Mouse (Mus musculus): ENCODE data around the gene Il33. TPM values are rescaled to one million over a fixed set of nuclear protein-coding genes. Genes with fewer than 3 reads are reported as not detected.
"Not testable (repeated sequence)": the region's sequence is repeated elsewhere in the genome, so short reads cannot be mapped to it uniquely, and the experiment has no call there.

Il33 gene
- polyA plus RNA-seq, 1 experiment from 2014 or later, result 48.3 TPM

GRCm38 (mm10) chr19:29926101-29926755 lies 1.3 kb downstream of the Il33 start:
- no peaks in the 10 kb centered on the region for H3K9me3 ChIP-seq (ENCODE audit: low read length)
- 9% methylated on average over 12 of the region's 12 CpGs for WGBS
- H3K9ac ChIP-seq (replicated peaks; ENCODE audit: low read length), result peak overlapping the region; percentile 52
- H3K4me1 ChIP-seq (ENCODE audit: insufficient read depth, low read length), result peaks cover 47% of the 10 kb centered on the region
- no peaks in the 10 kb centered on the region for H3K36me3 ChIP-seq (ENCODE audit: insufficient read depth, low read length)
- peak; percentile 75 for ATAC-seq (ENCODE audit: low FRiP score, low TSS enrichment)
- no peaks in the 10 kb centered on the region for H3K27me3 ChIP-seq (ENCODE audit: insufficient read depth, low read length)
- H3K4me2 ChIP-seq (replicated peaks; ENCODE audit: low read depth, low read length), result peak overlapping the region; percentile 47
- peak overlapping the region; percentile 91 for H3K27ac ChIP-seq (ENCODE audit: low read length)
- H3K4me3 ChIP-seq (ENCODE audit: low read length), result peak overlapping the region; percentile 36

- Histone ChIP-seq H3K9me3 (ENCODE audit: low read length) (no peaks in the 10 kb centered on the region), H3K27ac (ENCODE audit: low read length) (no peak overlapping the region), H3K9ac (replicated peaks; ENCODE audit: low read length) (no peak overlapping the region), H3K4me2 (replicated peaks; ENCODE audit: low read depth, low read length) (no peak overlapping the region), H3K27me3 (ENCODE audit: insufficient read depth, low read length) (no peaks in the 10 kb centered on the region), H3K4me1 (ENCODE audit: insufficient read depth, low read length) (peaks cover 32% of the 10 kb centered on the region), H3K36me3 (ENCODE audit: insufficient read depth, low read length) (no peaks in the 10 kb centered on the region), H3K4me3 (ENCODE audit: low read length) (no peak overlapping the region)
- ATAC-seq (ENCODE audit: low FRiP score, low TSS enrichment), result no peak
- WGBS, result 33% methylated on average over 5 of the region's 5 CpGs
Observed at GRCm38 (mm10) chr19:29930296-29930695, 5.4 kb downstream of the Il33 start.

- WGBS, result 57% methylated on average over 8 of the region's 8 CpGs
- no peak for ATAC-seq (ENCODE audit: low FRiP score, low TSS enrichment)
- no peak overlapping the region for H3K27ac ChIP-seq (ENCODE audit: low read length)
- H3K9ac ChIP-seq (replicated peaks; ENCODE audit: low read length), result no peak overlapping the region
- H3K4me3 ChIP-seq (ENCODE audit: low read length), result no peak overlapping the region
- H3K27me3 ChIP-seq (ENCODE audit: insufficient read depth, low read length), result no peaks in the 10 kb centered on the region
- H3K4me2 ChIP-seq (replicated peaks; ENCODE audit: low read depth, low read length), result no peak overlapping the region
- H3K4me1 ChIP-seq (ENCODE audit: insufficient read depth, low read length), result peaks cover 12% of the 10 kb centered on the region
- H3K36me3 ChIP-seq (ENCODE audit: insufficient read depth, low read length), result no peaks in the 10 kb centered on the region
- no peaks in the 10 kb centered on the region for H3K9me3 ChIP-seq (ENCODE audit: low read length)
Observed at GRCm38 (mm10) chr19:29937445-29937844, 12.5 kb downstream of the Il33 start.

GRCm38 (mm10) chr19:29940239-29940638 lies 15.3 kb downstream of the Il33 start:
- Histone ChIP-seq H3K4me3 (ENCODE audit: low read length) (no peak overlapping the region), H3K9ac (replicated peaks; ENCODE audit: low read length) (no peak overlapping the region), H3K27ac (ENCODE audit: low read length) (peak overlapping the region; percentile 51), H3K36me3 (ENCODE audit: insufficient read depth, low read length) (no peaks in the 10 kb centered on the region), H3K4me1 (ENCODE audit: insufficient read depth, low read length) (peaks cover 12% of the 10 kb centered on the region), H3K4me2 (replicated peaks; ENCODE audit: low read depth, low read length) (peak overlapping the region; percentile 11; the same call in 1 of the 2 replicates), H3K27me3 (ENCODE audit: insufficient read depth, low read length) (no peaks in the 10 kb centered on the region), H3K9me3 (ENCODE audit: low read length) (no peaks in the 10 kb centered on the region)
- peak; percentile 64 for ATAC-seq (ENCODE audit: low FRiP score, low TSS enrichment)
- 40% methylated on average over 6 of the region's 6 CpGs for WGBS

GRCm38 (mm10) chr19:29941208-29941607 lies 16.3 kb downstream of the Il33 start:
- H3K4me1 ChIP-seq (ENCODE audit: insufficient read depth, low read length), result peaks cover 17% of the 10 kb centered on the region
- H3K9me3 ChIP-seq (ENCODE audit: low read length), result no peaks in the 10 kb centered on the region
- no peak overlapping the region for H3K4me3 ChIP-seq (ENCODE audit: low read length)
- H3K36me3 ChIP-seq (ENCODE audit: insufficient read depth, low read length), result no peaks in the 10 kb centered on the region
- WGBS, result 89% methylated on average over 7 of the region's 7 CpGs
- no peaks in the 10 kb centered on the region for H3K27me3 ChIP-seq (ENCODE audit: insufficient read depth, low read length)
- no peak overlapping the region for H3K27ac ChIP-seq (ENCODE audit: low read length)
- H3K4me2 ChIP-seq (replicated peaks; ENCODE audit: low read depth, low read length), result no peak overlapping the region
- no peak for ATAC-seq (ENCODE audit: low FRiP score, low TSS enrichment)
- H3K9ac ChIP-seq (replicated peaks; ENCODE audit: low read length), result no peak overlapping the region

- no peaks in the 10 kb centered on the region for H3K27me3 ChIP-seq (ENCODE audit: insufficient read depth, low read length)
- H3K36me3 ChIP-seq (ENCODE audit: insufficient read depth, low read length), result no peaks in the 10 kb centered on the region
- no peak overlapping the region for H3K4me2 ChIP-seq (replicated peaks; ENCODE audit: low read depth, low read length)
- H3K9me3 ChIP-seq (ENCODE audit: low read length), result no peaks in the 10 kb centered on the region
- WGBS, result 81% methylated on average over 6 of the region's 6 CpGs
- H3K9ac ChIP-seq (replicated peaks; ENCODE audit: low read length), result no peak overlapping the region
- no peak overlapping the region for H3K4me3 ChIP-seq (ENCODE audit: low read length)
- H3K4me1 ChIP-seq (ENCODE audit: insufficient read depth, low read length), result peaks cover 20% of the 10 kb centered on the region
- H3K27ac ChIP-seq (ENCODE audit: low read length), result no peak overlapping the region
- ATAC-seq (ENCODE audit: low FRiP score, low TSS enrichment), result no peak
Observed at GRCm38 (mm10) chr19:29942358-29942757, 17.4 kb downstream of the Il33 start.

- Histone ChIP-seq H3K4me2 (replicated peaks; ENCODE audit: low read depth, low read length) (no peak overlapping the region), H3K27me3 (ENCODE audit: insufficient read depth, low read length) (no peaks in the 10 kb centered on the region), H3K9me3 (ENCODE audit: low read length) (no peaks in the 10 kb centered on the region), H3K36me3 (ENCODE audit: insufficient read depth, low read length) (no peaks in the 10 kb centered on the region), H3K27ac (ENCODE audit: low read length) (no peak overlapping the region), H3K4me3 (ENCODE audit: low read length) (no peak overlapping the region), H3K9ac (replicated peaks; ENCODE audit: low read length) (no peak overlapping the region), H3K4me1 (ENCODE audit: insufficient read depth, low read length) (peaks cover 32% of the 10 kb centered on the region)
- ATAC-seq (ENCODE audit: low FRiP score, low TSS enrichment), result no peak
- 73% methylated on average over 5 of the region's 5 CpGs for WGBS
Observed at GRCm38 (mm10) chr19:29944426-29944825, 19.5 kb downstream of the Il33 start.

- H3K27ac ChIP-seq (ENCODE audit: low read length); H3K27me3 ChIP-seq (ENCODE audit: insufficient read depth, low read length); H3K4me2 ChIP-seq (replicated peaks; ENCODE audit: low read depth, low read length); H3K9me3 ChIP-seq (ENCODE audit: low read length); H3K9ac ChIP-seq (replicated peaks; ENCODE audit: low read length); H3K4me3 ChIP-seq (ENCODE audit: low read length); H3K36me3 ChIP-seq (ENCODE audit: insufficient read depth, low read length); ATAC-seq (ENCODE audit: low FRiP score, low TSS enrichment): not testable (repeated sequence)
- WGBS, result 82% methylated on average over 4 of the region's 4 CpGs
- H3K4me1 ChIP-seq (ENCODE audit: insufficient read depth, low read length), result peaks cover 32% of the 10 kb centered on the region
Observed at GRCm38 (mm10) chr19:29944935-29945334, 20.0 kb downstream of the Il33 start.

- 14% methylated on average over 11 of the region's 11 CpGs for WGBS
- ATAC-seq (ENCODE audit: low FRiP score, low TSS enrichment), result no peak
- Histone ChIP-seq H3K4me2 (replicated peaks; ENCODE audit: low read depth, low read length) (peak overlapping the region; percentile 21; the same call in 1 of the 2 replicates), H3K4me1 (ENCODE audit: insufficient read depth, low read length) (peaks cover 27% of the 10 kb centered on the region), H3K9me3 (ENCODE audit: low read length) (no peaks in the 10 kb centered on the region), H3K36me3 (ENCODE audit: insufficient read depth, low read length) (0 out of 2 replicates have a peak, but pooled peaks cover 2% of the 10 kb centered on the region), H3K9ac (replicated peaks; ENCODE audit: low read length) (no peak overlapping the region), H3K27ac (ENCODE audit: low read length) (peak overlapping the region; percentile 88), H3K4me3 (ENCODE audit: low read length) (no peak overlapping the region), H3K27me3 (ENCODE audit: insufficient read depth, low read length) (no peaks in the 10 kb centered on the region)
Observed at GRCm38 (mm10) chr19:29945557-29946422, 20.9 kb downstream of the Il33 start.

GRCm38 (mm10) chr19:29946423-29946716 lies 21.5 kb downstream of the Il33 start:
- no peak for ATAC-seq (ENCODE audit: low FRiP score, low TSS enrichment)
- H3K9me3 ChIP-seq (ENCODE audit: low read length), result no peaks in the 10 kb centered on the region
- H3K4me1 ChIP-seq (ENCODE audit: insufficient read depth, low read length), result peaks cover 27% of the 10 kb centered on the region
- no peak overlapping the region for H3K4me3 ChIP-seq (ENCODE audit: low read length)
- H3K27me3 ChIP-seq (ENCODE audit: insufficient read depth, low read length), result no peaks in the 10 kb centered on the region
- 0 out of 2 replicates have a peak, but pooled peaks cover 2% of the 10 kb centered on the region for H3K36me3 ChIP-seq (ENCODE audit: insufficient read depth, low read length)
- H3K27ac ChIP-seq (ENCODE audit: low read length), result peak overlapping the region; percentile 88
- H3K4me2 ChIP-seq (replicated peaks; ENCODE audit: low read depth, low read length), result peak overlapping the region; percentile 21; the same call in 1 of the 2 replicates
- H3K9ac ChIP-seq (replicated peaks; ENCODE audit: low read length), result no peak overlapping the region

Measured in kidney, embryonic 16.5 days (tissue).